Mouse (Mus musculus) telencephalon, adult 2 months (tissue): ENCODE data around the gene Glrp1.

Source experiments
- DNase-seq: peaks from one replicate; pipeline ENCODE4 v3.0.0-alpha.2; 2011; ENCODE audit warnings: low read depth, low spot score

The Glrp1 gene

GRCm38 (mm10) chr1:88492415-88492814 is 17.5 kb downstream of the Glrp1 start:
- DNase-seq: no peak

GRCm38 (mm10) chr1:88491617-88492378 is 18.1 kb downstream of the Glrp1 start:
- no peak for DNase-seq

GRCm38 (mm10) chr1:88490164-88490563 is 19.7 kb downstream of the Glrp1 start:
- no peak for DNase-seq

GRCm38 (mm10) chr1:88488957-88489356 is 20.9 kb downstream of the Glrp1 start:
- DNase-seq: no peak

GRCm38 (mm10) chr1:88486336-88486735 is 23.5 kb downstream of the Glrp1 start:
- no peak for DNase-seq

- DNase-seq: peak; percentile 28
Measured at GRCm38 (mm10) chr1:88484059-88484458, 25.8 kb downstream of the Glrp1 start.

- DNase-seq: no peak
Measured at GRCm38 (mm10) chr1:88482142-88483099, 27.4 kb downstream of the Glrp1 start.

GRCm38 (mm10) chr1:88480594-88480993 is 29.3 kb downstream of the Glrp1 start:
- no peak for DNase-seq

GRCm38 (mm10) chr1:88478205-88478604 is 31.7 kb downstream of the Glrp1 start:
- DNase-seq: no peak

- DNase-seq: no peak
Measured at GRCm38 (mm10) chr1:88476554-88477085, 33.2 kb downstream of the Glrp1 start.

GRCm38 (mm10) chr1:88475502-88475953 is 34.3 kb downstream of the Glrp1 start:
- no peak for DNase-seq

- DNase-seq: no peak
Measured at GRCm38 (mm10) chr1:88474598-88474997, 35.3 kb downstream of the Glrp1 start.

- no peak for DNase-seq
Measured at GRCm38 (mm10) chr1:88473899-88474298, 36.0 kb downstream of the Glrp1 start.

GRCm38 (mm10) chr1:88472258-88472657 is 37.6 kb downstream of the Glrp1 start:
- DNase-seq: no peak

GRCm38 (mm10) chr1:88469746-88470145 is 40.1 kb downstream of the Glrp1 start:
- DNase-seq: no peak

GRCm38 (mm10) chr1:88468335-88468734 is 41.5 kb downstream of the Glrp1 start:
- DNase-seq: no peak

GRCm38 (mm10) chr1:88467866-88468265 is 42.0 kb downstream of the Glrp1 start:
- DNase-seq: no peak

- DNase-seq: no peak
Measured at GRCm38 (mm10) chr1:88466325-88467064, 43.4 kb downstream of the Glrp1 start.

- no peak for DNase-seq
Measured at GRCm38 (mm10) chr1:88465722-88466121, 44.1 kb downstream of the Glrp1 start.

GRCm38 (mm10) chr1:88464109-88464905 is 45.6 kb downstream of the Glrp1 start:
- no peak for DNase-seq

- DNase-seq: no peak
Measured at GRCm38 (mm10) chr1:88463241-88463640, 46.6 kb downstream of the Glrp1 start.
